Mouse (Mus musculus) erythroblast, embryonic 14.5 days (primary cell): ENCODE measurements around the gene 2310050C09Rik. TPM values are rescaled to one million over a fixed set of nuclear protein-coding genes. Genes with fewer than 3 reads are reported as not detected.

Experiments used
- H3K27me3 ChIP-seq: 2 replicates; pipeline ENCODE4 v1.6.1; 2012; ENCODE audit warnings: inconsistent platforms; ENCODE audit not compliant: control insufficient read depth
- H3K36me3 ChIP-seq: 2 replicates; pipeline ENCODE4 v1.6.1; 2012; ENCODE audit warnings: mild to moderate bottlenecking, inconsistent platforms; ENCODE audit not compliant: control insufficient read depth
- H3K4me1 ChIP-seq: 2 replicates; pipeline ENCODE4 v1.6.1; 2012; ENCODE audit warnings: inconsistent platforms; ENCODE audit not compliant: control insufficient read depth
- H3K4me3 ChIP-seq: replicated peaks from 2 replicates; pipeline ENCODE3; 2012; ENCODE audit warnings: moderate library complexity, mild to moderate bottlenecking, inconsistent platforms
- H3K9me3 ChIP-seq: 2 replicates; pipeline ENCODE4 v1.6.1; 2012; ENCODE audit warnings: low read length, inconsistent platforms, mixed read lengths; ENCODE audit not compliant: control insufficient read depth
- GATA1 ChIP-seq: IDR thresholded peaks from 2 replicates; pipeline ENCODE4 v1.6.1; 2012; ENCODE audit warnings: low read length, inconsistent platforms, mixed read lengths
- TAL1 ChIP-seq: IDR thresholded peaks from 3 replicates; pipeline ENCODE4 v1.6.1; 2012; ENCODE audit warnings: low read length, inconsistent platforms, mixed read lengths
- polyA plus RNA-seq: library from polyadenylated mRNA; stranded (reverse); fragments of >175 nt; gene quantifications from 2 replicates; pipeline ENCODE4 v1.2.3, GENCODE M21; 2012

2310050C09Rik gene
- polyA plus RNA-seq, 1 experiment: not detected

GRCm38 (mm10) chr3:92825808-92826207, 44.2 kb downstream of the 2310050C09Rik start:
- Histone ChIP-seq H3K27me3 (no peaks in the 10 kb centered on the region), H3K36me3 (no peaks in the 10 kb centered on the region), H3K4me1 (no peaks in the 10 kb centered on the region), H3K4me3 (no peak overlapping the region), H3K9me3 (peaks cover 19% of the 10 kb centered on the region)
- no peak for TF ChIP-seq GATA1
- no peak for TF ChIP-seq TAL1

Other genes with a start within 250 kb of the 2310050C09Rik start
- gene Lce6a, start 248.6 kb downstream of the 2310050C09Rik start, polyA plus RNA-seq: not detected in 2 replicates
- gene Lce1a1, start 221.9 kb downstream of the 2310050C09Rik start, polyA plus RNA-seq: not detected in 2 replicates
- gene Lce1b, start 213.3 kb downstream of the 2310050C09Rik start, polyA plus RNA-seq: not detected in 2 replicates
- not detected in 2 replicates for gene Lce1a2, start 199.9 kb downstream of the 2310050C09Rik start, polyA plus RNA-seq
- gene Lce1c, start 191.0 kb downstream of the 2310050C09Rik start, polyA plus RNA-seq: not detected in 2 replicates
- not detected in 2 replicates for gene Lce1d, start 183.0 kb downstream of the 2310050C09Rik start, polyA plus RNA-seq
- not detected in 2 replicates for gene Lce1e, start 161.1 kb downstream of the 2310050C09Rik start, polyA plus RNA-seq
- gene Lce1f, start 149.9 kb downstream of the 2310050C09Rik start, polyA plus RNA-seq: not detected in 2 replicates
- gene Gm38119, start 131.1 kb downstream of the 2310050C09Rik start, polyA plus RNA-seq: not detected in 2 replicates
- gene Lce1g, start 117.9 kb downstream of the 2310050C09Rik start, polyA plus RNA-seq: not detected in 2 replicates
- gene Lce1h, start 105.2 kb downstream of the 2310050C09Rik start, polyA plus RNA-seq: not detected in 2 replicates
- not detected in 2 replicates for gene Lce1i, start 91.3 kb downstream of the 2310050C09Rik start, polyA plus RNA-seq
- not detected in 2 replicates for gene Lce1j, start 79.7 kb downstream of the 2310050C09Rik start, polyA plus RNA-seq
- gene Lce1k, start 62.3 kb downstream of the 2310050C09Rik start, polyA plus RNA-seq: not detected in 2 replicates
- not detected in 2 replicates for gene Kprp, start 43.0 kb downstream of the 2310050C09Rik start, polyA plus RNA-seq
- not detected in 2 replicates for gene Lce1l, start 18.9 kb downstream of the 2310050C09Rik start, polyA plus RNA-seq
- not detected in 2 replicates for gene Lce3a, start 56.0 kb upstream of the 2310050C09Rik start, polyA plus RNA-seq
- gene Lce3b, start 62.8 kb upstream of the 2310050C09Rik start, polyA plus RNA-seq: not detected in 2 replicates
- gene Lce3c, start 74.3 kb upstream of the 2310050C09Rik start, polyA plus RNA-seq: not detected in 2 replicates
- not detected in 2 replicates for gene Lce3d, start 87.2 kb upstream of the 2310050C09Rik start, polyA plus RNA-seq
- gene Lce3e, start 96.8 kb upstream of the 2310050C09Rik start, polyA plus RNA-seq: not detected in 2 replicates
- gene Lce3f, start 122.0 kb upstream of the 2310050C09Rik start, polyA plus RNA-seq: not detected in 2 replicates
- gene Crct1, start 145.5 kb upstream of the 2310050C09Rik start, polyA plus RNA-seq: not detected in 2 replicates
- not detected in 2 replicates for gene Lce1m, start 148.8 kb upstream of the 2310050C09Rik start, polyA plus RNA-seq
- gene Gm4858, start 198.6 kb upstream of the 2310050C09Rik start, polyA plus RNA-seq: not detected in 2 replicates